Mouse (Mus musculus): ENCODE data around the gene Cyp4v3.

DNA sequence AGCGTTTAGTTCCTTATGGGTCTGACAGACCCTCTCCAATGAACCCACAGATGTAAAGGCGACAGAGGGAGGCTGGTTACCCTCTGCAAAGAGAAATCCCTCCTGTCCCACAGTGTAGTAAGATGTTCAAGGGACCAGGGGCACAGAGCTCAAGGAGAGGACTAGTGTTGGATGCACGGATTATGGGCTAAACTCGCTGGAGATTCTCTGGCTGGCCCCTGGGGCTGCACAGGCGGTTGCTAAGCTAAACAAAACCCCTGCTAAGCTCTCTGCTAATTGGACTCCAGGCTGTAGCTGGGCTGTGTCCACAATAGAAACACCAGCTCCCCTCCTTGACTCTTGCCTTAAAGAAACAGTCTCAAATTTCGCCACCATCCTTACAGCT is 48.9 kb upstream of the Cyp4v3 start, which contains the start of gene Fam149a:
- no peak for TF ChIP-seq POLR2A (IDR thresholded peaks at IDR 0.05; ENCODE audit: borderline replicate concordance, low read depth, low read length)
- no peak for TF ChIP-seq CTCF (IDR thresholded peaks at IDR 0.05; ENCODE audit: low read depth, low read length)
